Mouse (Mus musculus) lung, embryonic 14.5 days (tissue): ENCODE measurements at regions not wholly inside any gene's neighbourhood (a gene's known extent, or its start where the extent isn't known, plus 50 kb on each side); places are given as distances from the start of the nearest gene placed in this dataset.
A peak's percentile ranks its signal among the peaks of the same experiment; 100 is the strongest.

Experiments
- ATAC-seq: fragments of 200-750 bp; cut with Nextera tagmentation; 2 replicates; pipeline ENCODE4 v1.8.0; 2017; ENCODE audit warnings: mild to moderate bottlenecking, moderate TSS enrichment, moderate library complexity; ENCODE audit not compliant: insufficient read depth
- DNase-seq: peaks from one replicate; pipeline ENCODE4 v3.0.0-alpha.2; 2015
- H3K27ac ChIP-seq: fragments of 300-500 bp; sonication (generic); 2 replicates; pipeline ENCODE4 v1.5.1; 2014; ENCODE audit warnings: low read depth, mild to moderate bottlenecking, moderate library complexity
- H3K27me3 ChIP-seq: fragments of 300-500 bp; sonication (generic); 2 replicates; pipeline ENCODE4 v1.6.1; 2014; ENCODE audit warnings: low read length, control low read depth; ENCODE audit not compliant: insufficient read depth
- H3K36me3 ChIP-seq: fragments of 300-500 bp; sonication (generic); 2 replicates; pipeline ENCODE4 v1.6.1; 2014; ENCODE audit warnings: control low read depth; ENCODE audit not compliant: insufficient read depth
- H3K4me1 ChIP-seq: fragments of 300-500 bp; sonication (generic); 2 replicates; pipeline ENCODE4 v1.6.1; 2014; ENCODE audit warnings: antibody characterized with exemption, control low read depth; ENCODE audit not compliant: insufficient read depth
- H3K4me2 ChIP-seq: fragments of 300-500 bp; sonication (generic); 2 replicates; pipeline ENCODE4 v1.6.1; 2014; ENCODE audit warnings: mild to moderate bottlenecking
- H3K4me3 ChIP-seq: fragments of 300-500 bp; sonication (generic); 2 replicates; pipeline ENCODE4 v1.5.1; 2014; ENCODE audit warnings: low read depth, low read length
- H3K9ac ChIP-seq: fragments of 300-500 bp; sonication (generic); 2 replicates; pipeline ENCODE4 v1.6.1; 2014
- H3K9me3 ChIP-seq: fragments of 300-500 bp; sonication (generic); 2 replicates; pipeline ENCODE4 v1.6.1; 2016; ENCODE audit warnings: low read depth, low read length, control low read depth
- CTCF ChIP-seq: IDR thresholded peaks from 2 replicates; pipeline ENCODE4 v1.5.1; 2016; ENCODE audit warnings: antibody characterized with exemption, low read depth
- WGBS: fragments of 180-500 bp; shearing (Covaris S2); extraction: QIAGEN DNeasy Blood & Tissue Kit; methylation state at CpG from one replicate; pipeline ENCODE4 v1.1.7; 2014; 5-methylcytosine and 5-hydroxymethylcytosine counted together

DNA sequence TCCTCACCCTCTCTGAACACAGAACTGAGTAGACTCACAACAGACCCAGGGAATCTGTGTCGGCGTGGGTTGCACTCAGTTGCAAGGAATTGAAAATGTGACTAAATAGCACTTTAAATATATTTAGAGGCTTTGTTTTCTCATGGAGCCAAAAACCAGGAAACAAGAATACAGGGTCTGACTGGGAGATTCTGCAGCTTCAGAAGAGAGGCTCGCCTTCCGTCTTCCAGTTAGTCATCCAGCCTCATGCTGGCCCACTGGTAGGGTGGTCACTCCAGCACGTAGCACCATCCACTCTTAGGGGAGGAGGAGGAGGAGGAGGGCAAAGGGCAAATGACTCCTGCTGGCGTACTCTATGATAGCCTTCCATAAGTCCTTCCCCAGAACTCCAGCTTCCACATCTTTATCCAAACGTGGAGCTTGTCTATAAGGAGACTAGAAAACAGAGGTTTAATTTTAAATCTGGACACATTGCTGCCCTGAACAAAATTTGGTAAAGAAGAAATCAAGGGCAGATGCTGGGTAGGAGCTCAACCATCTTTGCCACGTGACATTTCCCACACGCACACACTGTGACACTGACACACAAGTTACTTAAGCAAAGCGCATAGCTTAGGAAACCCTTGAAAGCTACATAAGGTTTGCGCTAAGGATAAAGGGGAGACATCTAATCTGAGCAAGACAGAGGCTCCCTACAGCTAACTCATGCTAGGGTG is 60.8 kb downstream of the Mis18a start:
- H3K27ac ChIP-seq = no peak overlapping the region
- no peak for TF ChIP-seq CTCF
- no peaks in the 10 kb centered on the region for H3K27me3 ChIP-seq
- no peaks in the 10 kb centered on the region for H3K9me3 ChIP-seq
- H3K36me3 ChIP-seq = no peaks in the 10 kb centered on the region
- 87% methylated on average over 11 of the region's 11 CpGs for WGBS
- ATAC-seq (no peak), DNase-seq (no peak)
- no peak overlapping the region for H3K4me3 ChIP-seq
- no peaks in the 10 kb centered on the region for H3K4me1 ChIP-seq
- H3K9ac ChIP-seq = no peak overlapping the region
- H3K4me2 ChIP-seq = no peak overlapping the region

- WGBS = 60% methylated on average over 9 of the region's 9 CpGs
- ATAC-seq (no peak), DNase-seq (no peak)
- no peak overlapping the region for H3K4me3 ChIP-seq
- no peaks in the 10 kb centered on the region for H3K36me3 ChIP-seq
- no peaks in the 10 kb centered on the region for H3K27me3 ChIP-seq
- no peak overlapping the region for H3K9ac ChIP-seq
- TF ChIP-seq CTCF = no peak
- H3K9me3 ChIP-seq = no peaks in the 10 kb centered on the region
- H3K4me2 ChIP-seq = no peak overlapping the region
- H3K27ac ChIP-seq = no peak overlapping the region
- no peaks in the 10 kb centered on the region for H3K4me1 ChIP-seq
These were observed 63.1 kb downstream of the Mis18a start for GRCm38 (mm10) chr16:90664086-90664485.

DNA sequence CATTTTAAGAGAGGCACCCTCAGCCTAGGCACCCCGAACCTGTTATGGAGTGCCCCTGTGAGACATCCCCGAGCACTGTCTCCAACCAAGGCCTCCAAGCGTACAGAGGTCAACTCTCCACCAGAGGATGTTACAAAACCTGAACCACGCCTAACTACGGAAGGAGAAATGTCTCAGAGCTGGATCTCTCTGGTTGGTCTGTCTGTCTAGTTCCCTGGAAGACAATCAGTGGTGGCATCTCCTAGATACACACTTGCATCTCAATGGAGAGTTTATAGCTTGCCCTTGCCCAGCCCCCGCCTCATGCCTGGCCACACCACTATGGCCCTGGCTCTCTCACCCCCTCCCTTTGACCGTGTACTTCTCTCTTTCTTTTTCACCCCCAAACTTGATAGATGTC is 69.2 kb downstream of the Mis18a start:
- TF ChIP-seq CTCF = no peak
- 81% methylated on average over 7 of the region's 7 CpGs for WGBS

DNA sequence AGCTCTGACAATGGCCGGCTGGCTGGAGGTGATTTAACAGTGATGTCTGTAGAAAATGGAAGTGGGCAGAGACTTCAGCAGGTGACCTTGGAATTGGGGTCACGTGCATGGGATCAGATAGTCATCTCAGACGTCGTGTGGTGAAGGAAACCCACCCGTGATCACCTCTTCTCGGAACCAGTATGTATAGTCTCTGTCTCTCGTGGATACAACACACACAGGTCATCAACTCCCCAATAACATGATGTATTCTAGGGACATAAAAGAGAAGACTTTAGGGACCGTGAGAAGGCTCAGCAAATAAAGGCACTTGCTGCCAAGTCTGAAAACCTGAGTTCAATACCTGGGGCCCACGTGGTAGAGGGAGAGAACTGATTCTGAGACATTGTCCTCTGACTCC is 70.2 kb downstream of the Mis18a start:
- ATAC-seq = no peak

More for the DNA sequence above, 69.2 kb downstream of the Mis18a start:
- Histone ChIP-seq H3K9ac (no peak overlapping the region), H3K4me1 (no peaks in the 10 kb centered on the region), H3K27ac (no peak overlapping the region), H3K9me3 (no peaks in the 10 kb centered on the region), H3K4me3 (no peak overlapping the region), H3K36me3 (no peaks in the 10 kb centered on the region), H3K27me3 (no peaks in the 10 kb centered on the region), H3K4me2 (no peak overlapping the region)
- DNase-seq (no peak), ATAC-seq (no peak)

DNA sequence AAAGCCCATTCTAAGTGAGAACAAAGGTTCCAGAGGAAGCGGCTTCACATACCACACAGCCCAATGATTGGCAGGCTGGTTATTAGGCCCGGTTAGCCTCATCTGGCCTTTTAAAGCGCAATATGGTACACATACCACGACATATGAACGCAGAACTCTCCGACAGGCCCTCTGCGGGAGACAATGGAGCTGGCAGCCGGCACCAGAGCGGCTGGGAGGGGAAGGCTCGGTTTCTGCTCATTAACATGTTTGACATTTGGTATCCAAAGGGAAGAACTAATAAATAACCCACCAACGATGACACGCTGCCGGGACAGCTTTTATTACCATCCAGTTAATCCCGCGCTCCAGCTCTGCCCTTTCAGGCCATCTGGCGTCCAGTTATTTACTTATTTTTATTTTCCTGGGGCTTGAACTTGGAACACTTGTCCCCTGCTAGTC is 70.6 kb downstream of the Mis18a start:
- no peaks in the 10 kb centered on the region for H3K9me3 ChIP-seq
- H3K4me1 ChIP-seq = no peaks in the 10 kb centered on the region
- ATAC-seq = no peak; the same call in 1 of the 2 replicates
- no peaks in the 10 kb centered on the region for H3K36me3 ChIP-seq
- peak; percentile 37 for DNase-seq
- no peaks in the 10 kb centered on the region for H3K27me3 ChIP-seq
- no peak for TF ChIP-seq CTCF
- H3K4me2 ChIP-seq = no peak overlapping the region
- WGBS = 45% methylated on average over 16 of the region's 16 CpGs
- no peak overlapping the region for H3K27ac ChIP-seq
- H3K9ac ChIP-seq = no peak overlapping the region
- H3K4me3 ChIP-seq = no peak overlapping the region

More for the DNA sequence above, 70.2 kb downstream of the Mis18a start:
- no peaks in the 10 kb centered on the region for H3K4me1 ChIP-seq
- no peak overlapping the region for H3K27ac ChIP-seq
- H3K36me3 ChIP-seq = no peaks in the 10 kb centered on the region
- no peak overlapping the region for H3K9ac ChIP-seq
- DNase-seq = no peak
- no peaks in the 10 kb centered on the region for H3K27me3 ChIP-seq
- no peaks in the 10 kb centered on the region for H3K9me3 ChIP-seq
- 53% methylated on average over 9 of the region's 9 CpGs for WGBS
- H3K4me3 ChIP-seq = no peak overlapping the region
- TF ChIP-seq CTCF = no peak
- H3K4me2 ChIP-seq = no peak overlapping the region

DNA sequence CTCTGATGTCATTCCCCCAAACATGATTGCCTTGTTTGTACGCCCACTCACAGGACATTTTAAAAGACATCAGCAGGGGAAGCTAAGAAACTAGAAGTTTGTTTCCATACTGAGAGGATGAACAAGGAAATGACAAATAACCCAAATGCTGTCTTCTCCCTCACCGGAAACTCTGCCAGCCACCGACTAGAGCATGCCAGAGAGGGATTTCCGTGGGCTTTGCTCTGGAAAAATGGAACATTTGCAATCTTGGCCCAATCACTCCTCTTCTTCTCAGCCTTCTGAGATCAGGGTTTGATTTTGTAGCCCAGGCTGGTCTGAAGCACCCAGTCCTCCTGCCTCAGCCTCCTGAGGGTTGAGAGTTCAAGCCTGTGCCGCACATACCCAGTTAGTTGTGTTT is 72.4 kb downstream of the Mis18a start:
- no peak overlapping the region for H3K4me3 ChIP-seq
- ATAC-seq (no peak), DNase-seq (no peak)
- WGBS = 93% methylated on average over 5 of the region's 5 CpGs
- H3K4me2 ChIP-seq = no peak overlapping the region
- no peak for TF ChIP-seq CTCF
- no peak overlapping the region for H3K27ac ChIP-seq
- H3K4me1 ChIP-seq = no peaks in the 10 kb centered on the region
- no peaks in the 10 kb centered on the region for H3K36me3 ChIP-seq
- no peak overlapping the region for H3K9ac ChIP-seq
- no peaks in the 10 kb centered on the region for H3K9me3 ChIP-seq
- H3K27me3 ChIP-seq = no peaks in the 10 kb centered on the region

- Histone ChIP-seq H3K9me3 (no peaks in the 10 kb centered on the region), H3K9ac (no peak overlapping the region), H3K4me1 (no peaks in the 10 kb centered on the region), H3K36me3 (no peaks in the 10 kb centered on the region), H3K4me2 (no peak overlapping the region), H3K4me3 (no peak overlapping the region), H3K27ac (no peak overlapping the region), H3K27me3 (no peaks in the 10 kb centered on the region)
- peak; percentile 41 for TF ChIP-seq CTCF
- ATAC-seq (no peak), DNase-seq (peak; percentile 43)
- WGBS = 48% methylated on average over 4 of the region's 4 CpGs
These were observed 74.4 kb downstream of the Mis18a start for GRCm38 (mm10) chr16:90652821-90653220.
